Mouse (Mus musculus) stomach, embryonic 15.5 days (tissue): Measurements from ENCODE around the gene Akap9. TPM values are rescaled to one million over a fixed set of nuclear protein-coding genes. Genes with fewer than 3 reads are reported as not detected.
"Not testable (repeated sequence)": the region's sequence is repeated elsewhere in the genome, so short reads cannot be mapped to it uniquely, and the experiment has no call there.

Experiments
- ATAC-seq: fragments of 200-750 bp; cut with Nextera tagmentation; 2 replicates; pipeline ENCODE4 v1.8.0; 2017; ENCODE audit warnings: low read depth, moderate number of reproducible peaks, moderate TSS enrichment; ENCODE audit not compliant: insufficient read depth, low FRiP score
- H3K27ac ChIP-seq: fragments of 300-500 bp; sonication (generic); 2 replicates; pipeline ENCODE4 v1.5.1; 2015; ENCODE audit warnings: mild to moderate bottlenecking, inconsistent platforms
- H3K27me3 ChIP-seq: fragments of 300-500 bp; sonication (generic); replicated peaks from 2 replicates; pipeline ENCODE4 v1.6.1; 2015; ENCODE audit warnings: inconsistent platforms
- H3K36me3 ChIP-seq: fragments of 300-500 bp; sonication (generic); 2 replicates; pipeline ENCODE4 v1.6.1; 2015; ENCODE audit warnings: inconsistent platforms
- H3K4me1 ChIP-seq: fragments of 300-500 bp; sonication (generic); 2 replicates; pipeline ENCODE4 v1.6.1; 2015; ENCODE audit warnings: inconsistent platforms
- H3K4me2 ChIP-seq: fragments of 300-500 bp; sonication (generic); 2 replicates; pipeline ENCODE4 v1.6.1; 2015; ENCODE audit warnings: mild to moderate bottlenecking, inconsistent platforms
- H3K4me3 ChIP-seq: fragments of 300-500 bp; sonication (generic); replicated peaks from 2 replicates; pipeline ENCODE4 v1.5.1; 2015; ENCODE audit warnings: inconsistent platforms
- H3K9ac ChIP-seq: fragments of 300-500 bp; sonication (generic); 2 replicates; pipeline ENCODE4 v1.6.1; 2015; ENCODE audit warnings: inconsistent platforms
- H3K9me3 ChIP-seq: fragments of 300-500 bp; sonication (generic); 2 replicates; pipeline ENCODE4 v1.6.1; 2016; ENCODE audit warnings: inconsistent platforms
- WGBS: fragments of 180-500 bp; shearing (Covaris S2); methylation state at CpG from one replicate; pipeline ENCODE4 v1.1.7; 2015; 5-methylcytosine and 5-hydroxymethylcytosine counted together
- polyA plus RNA-seq: library from polyadenylated mRNA; unstranded; fragments of >200 nt; fragmentation: Nextera tagmentation; extraction: Ambion mirVana; gene quantifications from 2 replicates; pipeline ENCODE4 v1.2.1, GENCODE M21; 2015

Akap9 gene
- polyA plus RNA-seq, 1 experiment from 2014 or later = 154 TPM

DNA sequence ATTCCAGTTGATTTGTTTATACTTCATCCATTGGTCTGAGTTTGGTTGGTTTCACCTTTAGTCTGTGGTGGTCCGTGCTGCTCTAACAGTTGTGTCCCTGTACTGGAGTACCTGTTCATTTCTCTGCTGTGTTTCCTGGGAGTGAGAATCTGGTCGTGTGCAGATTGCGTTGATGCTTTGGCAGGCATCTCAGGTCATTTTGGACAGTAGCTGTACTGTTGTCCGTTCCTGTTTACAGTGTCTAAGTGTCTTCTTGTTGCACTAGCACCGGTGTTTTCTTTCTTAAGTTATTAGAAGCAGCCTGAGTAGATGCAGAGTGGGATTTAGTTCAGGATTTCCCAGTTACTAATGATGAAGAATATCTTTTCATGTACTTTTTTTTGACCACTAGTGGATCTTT is 7.4 kb downstream of the Akap9 start:
- ATAC-seq = no peak
- H3K4me1 ChIP-seq = peaks cover 14% of the 10 kb centered on the region; the same call in 1 of the 2 replicates
- H3K36me3 ChIP-seq = no peaks in the 10 kb centered on the region
- no peaks in the 10 kb centered on the region for H3K9me3 ChIP-seq
- no peak overlapping the region for H3K9ac ChIP-seq
- no peak overlapping the region for H3K4me2 ChIP-seq
- no peak overlapping the region for H3K4me3 ChIP-seq
- H3K27me3 ChIP-seq = no peaks in the 10 kb centered on the region
- no peak overlapping the region for H3K27ac ChIP-seq
- 84% methylated on average over 5 of the region's 5 CpGs for WGBS

DNA sequence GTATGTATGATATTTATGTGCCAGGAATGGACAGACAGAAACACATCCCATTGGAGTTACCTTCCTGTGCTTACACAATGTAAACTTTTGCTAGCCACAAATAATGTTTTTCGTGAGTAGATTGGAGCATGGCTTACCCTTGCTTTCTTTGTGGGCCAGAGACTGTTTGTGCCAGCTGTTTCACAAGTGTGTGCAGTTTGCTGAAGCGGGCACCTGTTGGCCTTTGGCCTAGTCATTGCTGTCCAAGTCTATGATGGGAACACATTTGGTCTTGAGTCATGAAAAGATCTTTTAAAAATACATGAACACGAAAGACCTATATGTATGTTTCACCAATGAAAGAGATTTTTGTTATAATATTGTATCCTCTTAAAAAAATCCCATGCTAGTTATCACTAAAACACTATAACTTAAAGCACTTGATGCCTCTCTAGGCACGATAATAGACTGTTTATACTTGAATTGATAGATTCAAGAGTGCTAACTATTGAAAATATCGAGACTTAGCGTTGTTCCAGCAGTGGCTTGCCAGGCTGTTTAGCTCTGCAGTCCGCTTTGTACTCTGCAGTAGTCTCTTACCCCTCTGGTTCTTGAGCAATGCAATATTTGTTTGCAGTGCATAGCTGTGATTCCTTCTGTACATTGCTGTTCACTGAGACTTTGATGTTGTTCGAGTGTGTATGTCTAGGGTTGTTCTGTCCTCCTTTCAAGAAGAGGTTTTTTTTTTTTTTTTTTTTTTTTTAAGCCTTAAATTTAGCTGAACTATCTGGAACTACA is 8.1 kb downstream of the Akap9 start:
- peaks cover 14% of the 10 kb centered on the region; the same call in 1 of the 2 replicates for H3K4me1 ChIP-seq
- no peak overlapping the region for H3K9ac ChIP-seq
- H3K4me3 ChIP-seq = no peak overlapping the region
- WGBS = 75% methylated on average over 8 of the region's 8 CpGs
- no peak overlapping the region for H3K4me2 ChIP-seq
- no peak for ATAC-seq
- H3K9me3 ChIP-seq = no peaks in the 10 kb centered on the region
- H3K27me3 ChIP-seq = no peaks in the 10 kb centered on the region
- H3K27ac ChIP-seq = no peak overlapping the region
- no peaks in the 10 kb centered on the region for H3K36me3 ChIP-seq

DNA sequence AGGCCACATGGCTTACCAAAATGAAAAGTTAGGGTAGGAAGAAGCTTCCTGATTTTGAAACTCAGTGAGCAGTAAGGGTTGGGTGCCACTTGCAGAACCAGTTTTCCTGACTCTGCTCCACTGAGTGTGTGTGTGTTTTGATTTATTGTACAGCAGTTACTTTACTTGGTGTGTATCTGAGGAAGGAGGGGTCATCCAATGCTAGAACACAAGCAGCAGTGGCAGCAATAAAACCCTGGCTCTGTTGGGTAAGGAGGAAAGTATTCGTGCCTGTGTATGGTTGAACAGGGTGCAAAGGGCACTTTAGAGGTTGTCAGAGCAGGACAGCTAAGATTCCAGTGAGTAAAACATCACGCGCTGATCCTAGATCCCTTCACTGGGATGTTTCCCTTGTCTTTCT is 11.1 kb downstream of the Akap9 start:
- Histone ChIP-seq H3K9ac (no peak overlapping the region), H3K36me3 (0 out of 2 replicates have a peak, but pooled peaks cover 4% of the 10 kb centered on the region), H3K4me2 (no peak overlapping the region), H3K27ac (peak overlapping the region; percentile 75), H3K4me1 (peaks cover 14% of the 10 kb centered on the region; the same call in 1 of the 2 replicates), H3K4me3 (no peak overlapping the region), H3K9me3 (no peaks in the 10 kb centered on the region), H3K27me3 (no peaks in the 10 kb centered on the region)
- ATAC-seq = peak; percentile 70; the same call in 1 of the 2 replicates
- WGBS = 82% methylated on average over 3 of the region's 3 CpGs

DNA sequence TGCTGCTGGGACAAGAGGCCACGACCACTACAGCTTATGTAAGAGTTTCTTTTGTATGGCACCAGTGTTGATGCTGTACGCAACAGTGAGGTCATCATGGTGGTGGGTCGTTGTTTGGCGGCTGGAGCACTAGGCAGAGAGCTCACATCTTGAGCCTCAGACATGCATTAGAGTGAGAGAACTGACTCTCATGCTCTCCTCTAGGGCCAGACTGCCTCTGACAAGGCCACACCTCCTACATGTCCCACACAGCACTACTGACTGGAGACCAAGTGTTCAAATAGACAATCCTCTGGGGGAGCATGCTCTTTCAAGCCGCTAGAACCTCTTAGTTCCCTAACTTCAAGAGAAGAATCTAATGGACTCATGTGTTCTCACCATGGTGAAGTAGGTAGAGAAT is 11.5 kb downstream of the Akap9 start:
- peaks cover 14% of the 10 kb centered on the region; the same call in 1 of the 2 replicates for H3K4me1 ChIP-seq
- H3K36me3 ChIP-seq = 0 out of 2 replicates have a peak, but pooled peaks cover 4% of the 10 kb centered on the region
- ATAC-seq = no peak
- H3K9me3 ChIP-seq = no peaks in the 10 kb centered on the region
- no peaks in the 10 kb centered on the region for H3K27me3 ChIP-seq
- 88% methylated on average over 5 of the region's 5 CpGs for WGBS
- no peak overlapping the region for H3K9ac ChIP-seq
- H3K4me3 ChIP-seq = no peak overlapping the region
- peak overlapping the region; percentile 40; the same call in 1 of the 2 replicates for H3K27ac ChIP-seq
- H3K4me2 ChIP-seq = no peak overlapping the region

DNA sequence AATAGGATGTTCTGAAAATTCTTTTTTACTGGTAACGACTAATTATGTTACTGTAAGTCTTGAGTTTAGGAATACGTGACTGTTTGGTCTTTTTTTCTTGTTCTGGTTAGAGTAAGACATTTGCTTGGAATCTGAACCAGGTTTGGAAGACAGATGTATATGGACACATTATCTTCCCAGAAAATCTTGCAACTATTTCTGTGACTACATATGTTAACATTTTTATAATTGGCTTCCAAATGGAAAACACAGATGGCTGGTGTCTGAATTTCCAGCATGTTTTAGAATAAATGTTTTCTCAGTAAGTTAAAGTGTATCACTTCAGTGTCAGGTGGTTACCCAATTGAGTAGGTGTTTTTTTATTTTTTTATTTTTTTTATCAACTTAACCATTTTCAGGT is 13.4 kb downstream of the Akap9 start:
- H3K9ac ChIP-seq = no peak overlapping the region
- H3K27me3 ChIP-seq = no peaks in the 10 kb centered on the region
- WGBS = 82% methylated on average over 2 of the region's 2 CpGs
- H3K27ac ChIP-seq = no peak overlapping the region
- H3K9me3 ChIP-seq = no peaks in the 10 kb centered on the region
- H3K4me1 ChIP-seq = peaks cover 14% of the 10 kb centered on the region; the same call in 1 of the 2 replicates
- no peak overlapping the region for H3K4me3 ChIP-seq
- no peak overlapping the region for H3K4me2 ChIP-seq
- no peak for ATAC-seq
- 0 out of 2 replicates have a peak, but pooled peaks cover 4% of the 10 kb centered on the region for H3K36me3 ChIP-seq

DNA sequence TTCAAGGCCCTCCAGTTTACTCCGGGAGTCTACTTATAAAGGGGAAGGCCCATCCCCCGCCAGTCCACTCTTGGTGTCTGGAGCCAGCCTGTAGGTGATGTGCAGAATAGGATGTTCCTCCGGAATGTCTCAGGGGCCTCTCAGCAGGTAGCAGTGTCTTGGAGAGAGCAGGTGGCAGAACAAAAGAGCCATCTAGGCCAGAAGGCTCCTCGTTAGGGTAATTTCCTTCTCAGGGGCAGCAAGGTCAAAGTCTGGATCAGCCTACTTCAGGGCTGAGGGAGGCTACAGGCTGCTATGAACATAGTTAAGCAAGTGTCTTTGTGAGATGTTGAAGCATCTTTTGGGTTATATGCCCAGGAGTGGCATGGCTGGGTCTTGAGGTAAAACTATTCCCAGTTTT is 15.3 kb downstream of the Akap9 start:
- not testable (repeated sequence) for H3K9me3 ChIP-seq, ATAC-seq, H3K27me3 ChIP-seq, H3K4me3 ChIP-seq, H3K9ac ChIP-seq, H3K4me1 ChIP-seq, H3K27ac ChIP-seq, H3K4me2 ChIP-seq, H3K36me3 ChIP-seq
- 84% methylated on average over 4 of the region's 4 CpGs for WGBS

DNA sequence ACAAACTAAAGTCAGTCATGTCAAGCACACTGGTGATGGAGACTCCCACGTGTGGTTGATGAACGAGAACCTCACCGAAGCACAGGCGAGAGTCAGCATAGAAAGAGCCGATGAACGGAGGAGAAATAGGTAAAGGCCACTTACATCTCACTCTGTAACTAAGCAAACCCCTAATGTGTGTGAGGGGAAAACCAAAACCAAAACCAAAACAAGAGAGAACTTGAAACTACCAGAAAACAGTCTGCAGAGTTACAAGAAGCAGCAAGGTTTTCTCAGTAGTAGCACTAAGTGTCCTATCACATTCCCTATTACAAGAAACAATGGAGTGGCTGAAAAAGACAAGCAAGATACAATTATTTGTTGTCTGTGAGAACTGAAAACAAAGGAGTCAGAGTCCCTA is 24.6 kb downstream of the Akap9 start:
- H3K27me3 ChIP-seq = no peaks in the 10 kb centered on the region
- H3K9me3 ChIP-seq = no peaks in the 10 kb centered on the region
- no peaks in the 10 kb centered on the region for H3K4me1 ChIP-seq
- no peak overlapping the region for H3K9ac ChIP-seq
- H3K4me3 ChIP-seq = no peak overlapping the region
- ATAC-seq = no peak
- WGBS = 93% methylated on average over 6 of the region's 6 CpGs
- no peak overlapping the region for H3K4me2 ChIP-seq
- H3K36me3 ChIP-seq = peaks cover 6% of the 10 kb centered on the region; the same call in 1 of the 2 replicates
- no peak overlapping the region for H3K27ac ChIP-seq

DNA sequence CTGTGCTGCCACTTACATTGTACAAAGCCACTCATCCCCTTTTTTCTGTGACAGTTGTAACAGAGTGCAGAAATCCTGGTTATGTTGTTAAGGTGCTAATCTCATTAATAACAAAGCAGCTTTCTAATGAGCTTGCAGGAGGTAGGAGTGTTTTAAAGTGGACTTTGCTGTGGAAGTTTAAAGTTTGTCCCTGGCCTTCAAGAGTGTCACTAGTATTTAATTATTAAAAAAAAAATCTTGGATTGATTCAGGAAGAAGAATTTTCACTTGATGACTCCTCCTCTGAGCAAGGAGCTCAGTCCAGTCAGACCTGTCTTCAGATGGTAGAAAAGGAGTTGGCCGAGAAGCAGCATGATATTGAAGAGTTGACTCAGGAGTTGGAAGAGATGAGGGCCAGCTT is 26.7 kb downstream of the Akap9 start:
- Histone ChIP-seq H3K4me2 (no peak overlapping the region), H3K27ac (no peak overlapping the region), H3K9ac (no peak overlapping the region), H3K4me3 (no peak overlapping the region), H3K4me1 (no peaks in the 10 kb centered on the region), H3K9me3 (no peaks in the 10 kb centered on the region), H3K27me3 (no peaks in the 10 kb centered on the region), H3K36me3 (peaks cover 6% of the 10 kb centered on the region; the same call in 1 of the 2 replicates)
- no peak for ATAC-seq
- WGBS = 82% methylated on average over 1 of the region's 1 CpGs

DNA sequence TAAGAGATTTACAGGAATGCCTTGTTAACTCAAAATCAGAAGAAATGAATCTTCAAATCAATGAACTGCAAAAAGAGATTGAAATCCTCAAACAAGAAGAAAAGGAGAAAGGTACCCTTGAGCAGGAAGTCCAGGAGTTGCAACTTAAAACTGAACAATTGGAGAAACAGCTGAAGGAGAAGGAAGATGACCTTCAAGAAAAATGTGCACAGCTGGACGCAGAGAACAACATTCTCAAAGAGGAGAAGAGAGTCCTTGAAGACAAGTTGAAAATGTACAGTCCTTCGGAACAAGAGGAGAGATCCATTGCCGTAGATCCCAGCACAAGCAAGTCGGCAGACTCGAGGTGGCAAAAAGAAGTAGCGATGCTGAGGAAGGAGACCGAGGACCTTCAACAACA is 33.4 kb downstream of the Akap9 start:
- Histone ChIP-seq H3K27me3 (no peaks in the 10 kb centered on the region), H3K27ac (no peak overlapping the region), H3K4me1 (no peaks in the 10 kb centered on the region), H3K9me3 (no peaks in the 10 kb centered on the region), H3K4me2 (no peak overlapping the region), H3K9ac (no peak overlapping the region), H3K36me3 (peaks cover 8% of the 10 kb centered on the region), H3K4me3 (no peak overlapping the region)
- 91% methylated on average over 7 of the region's 7 CpGs for WGBS
- no peak for ATAC-seq

DNA sequence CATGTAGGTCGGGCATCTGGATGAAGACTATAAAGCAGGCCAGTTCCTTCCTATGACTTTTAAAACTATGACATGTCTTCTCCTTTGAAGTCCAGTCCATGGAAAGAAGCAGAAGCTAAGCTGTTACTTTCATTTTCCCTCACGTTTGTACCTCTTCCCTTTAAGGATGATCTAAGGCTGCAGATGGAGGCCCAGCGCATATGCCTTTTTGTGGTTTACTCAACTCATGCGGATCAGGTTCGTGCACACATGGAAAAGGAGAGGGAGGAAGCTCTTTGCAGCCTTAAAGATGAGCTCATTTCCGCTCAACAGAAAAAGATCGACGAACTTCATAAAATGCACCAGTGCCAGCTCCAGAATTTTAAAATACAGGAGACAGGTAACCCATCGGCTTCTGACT is 40.6 kb downstream of the Akap9 start:
- H3K9me3 ChIP-seq = no peaks in the 10 kb centered on the region
- no peaks in the 10 kb centered on the region for H3K4me1 ChIP-seq
- H3K4me3 ChIP-seq = no peak overlapping the region
- WGBS = 92% methylated on average over 9 of the region's 9 CpGs
- no peaks in the 10 kb centered on the region for H3K27me3 ChIP-seq
- H3K27ac ChIP-seq = no peak overlapping the region
- H3K4me2 ChIP-seq = no peak overlapping the region
- no peak for ATAC-seq
- H3K9ac ChIP-seq = no peak overlapping the region
- H3K36me3 ChIP-seq = 0 out of 2 replicates have a peak, but pooled peaks cover 7% of the 10 kb centered on the region

DNA sequence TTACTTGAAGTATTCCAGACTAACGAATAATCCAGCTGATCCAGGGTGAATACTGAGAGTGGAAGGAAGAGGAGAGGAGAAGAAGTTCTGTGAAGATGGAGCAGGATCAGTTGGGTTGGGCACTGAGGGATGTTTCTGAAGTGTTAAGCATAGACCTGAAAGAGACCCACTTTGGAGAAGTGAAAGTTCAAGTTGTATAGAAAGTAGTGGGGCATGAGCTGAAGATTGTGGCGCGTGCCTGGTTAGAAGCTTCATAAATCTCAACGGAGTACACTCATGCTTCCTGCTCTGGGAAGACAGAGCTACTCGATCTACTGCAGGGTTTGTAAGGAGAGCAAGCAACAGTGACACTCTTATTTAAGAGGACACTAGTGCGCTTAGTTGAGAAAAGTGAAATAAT is 41.3 kb downstream of the Akap9 start:
- ATAC-seq = no peak
- Histone ChIP-seq H3K9ac (no peak overlapping the region), H3K4me2 (no peak overlapping the region), H3K9me3 (no peaks in the 10 kb centered on the region), H3K4me3 (no peak overlapping the region), H3K27ac (no peak overlapping the region), H3K4me1 (no peaks in the 10 kb centered on the region), H3K36me3 (0 out of 2 replicates have a peak, but pooled peaks cover 7% of the 10 kb centered on the region), H3K27me3 (no peaks in the 10 kb centered on the region)
- WGBS = 93% methylated on average over 6 of the region's 6 CpGs

DNA sequence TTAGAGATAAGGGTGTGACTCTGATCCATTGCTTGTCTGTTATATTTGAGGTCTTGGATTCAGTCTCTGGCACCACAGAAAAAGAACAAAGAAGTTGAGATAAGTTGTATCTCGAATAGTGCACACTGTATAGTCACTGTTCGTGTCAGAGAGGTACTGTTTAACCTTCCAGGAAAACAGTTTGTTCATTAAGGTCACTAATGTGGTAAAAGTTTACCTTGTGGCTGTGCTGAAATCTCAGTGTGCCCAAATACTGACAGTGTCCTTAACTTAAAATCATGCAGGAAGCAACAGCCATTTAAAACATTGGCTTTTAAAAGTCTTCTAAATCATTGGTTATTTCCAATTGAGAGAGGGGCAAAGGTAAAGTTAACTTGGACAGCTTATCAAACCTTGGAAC is 43.1 kb downstream of the Akap9 start:
- Histone ChIP-seq H3K9me3 (no peaks in the 10 kb centered on the region), H3K9ac (no peak overlapping the region), H3K36me3 (0 out of 2 replicates have a peak, but pooled peaks cover 10% of the 10 kb centered on the region), H3K4me2 (no peak overlapping the region), H3K4me1 (no peaks in the 10 kb centered on the region), H3K27me3 (no peaks in the 10 kb centered on the region), H3K4me3 (no peak overlapping the region), H3K27ac (no peak overlapping the region)
- ATAC-seq = no peak
- 53% methylated on average over 2 of the region's 2 CpGs for WGBS
